Mouse (Mus musculus) midbrain, embryonic 14.5 days (tissue): ENCODE data around the gene 4932438A13Rik. TPM values are rescaled to one million over a fixed set of nuclear protein-coding genes. Genes with fewer than 3 reads are reported as not detected.

ENCODE experiments used
- ATAC-seq: fragments of 200-750 bp; cut with Nextera tagmentation; 2 replicates; pipeline ENCODE4 v1.8.0; 2017; ENCODE audit warnings: moderate number of reproducible peaks, moderate library complexity; ENCODE audit not compliant: low FRiP score, low TSS enrichment
- DNase-seq: peaks from one replicate; pipeline ENCODE4 v3.0.0-alpha.2; 2015
- H3K27ac ChIP-seq: fragments of 300-500 bp; sonication (generic); replicated peaks from 2 replicates; pipeline ENCODE4 v1.5.1; 2014; ENCODE audit warnings: mild to moderate bottlenecking, low read depth, low read length, moderate library complexity
- H3K27me3 ChIP-seq: fragments of 300-500 bp; sonication (generic); 2 replicates; pipeline ENCODE4 v1.6.1; 2014; ENCODE audit warnings: low read length, control low read depth, mixed read lengths; ENCODE audit not compliant: control insufficient read depth, insufficient read depth
- H3K36me3 ChIP-seq: fragments of 300-500 bp; sonication (generic); 2 replicates; pipeline ENCODE4 v1.6.1; 2014; ENCODE audit warnings: low read length, control low read depth; ENCODE audit not compliant: control insufficient read depth, insufficient read depth
- H3K4me1 ChIP-seq: fragments of 300-500 bp; sonication (generic); 2 replicates; pipeline ENCODE4 v1.6.1; 2014; ENCODE audit warnings: mild to moderate bottlenecking, antibody characterized with exemption, low read length, control low read depth; ENCODE audit not compliant: control insufficient read depth, insufficient read depth
- H3K4me2 ChIP-seq: fragments of 300-500 bp; sonication (generic); 2 replicates; pipeline ENCODE4 v1.6.1; 2014; ENCODE audit warnings: mild to moderate bottlenecking, low read length, moderate library complexity
- H3K4me3 ChIP-seq: fragments of 300-500 bp; sonication (generic); replicated peaks from 2 replicates; pipeline ENCODE4 v1.5.1; 2014; ENCODE audit warnings: low read depth, low read length
- H3K9ac ChIP-seq: fragments of 300-500 bp; sonication (generic); replicated peaks from 2 replicates; pipeline ENCODE4 v1.6.1; 2014; ENCODE audit warnings: mild to moderate bottlenecking, low read length, moderate library complexity
- H3K9me3 ChIP-seq: fragments of 300-500 bp; sonication (generic); 2 replicates; pipeline ENCODE4 v1.6.1; 2016; ENCODE audit warnings: low read length, control low read depth, mixed read lengths; ENCODE audit not compliant: control insufficient read depth
- WGBS: fragments of 180-500 bp; shearing (Covaris S2); extraction: QIAGEN DNeasy Blood & Tissue Kit; methylation state at CpG from one replicate; pipeline ENCODE4 v1.1.7; 2014; 5-methylcytosine and 5-hydroxymethylcytosine counted together
- polyA plus RNA-seq: library from polyadenylated mRNA; unstranded; fragments of >200 nt; fragmentation: Nextera tagmentation; extraction: Ambion mirVana; gene quantifications from 2 replicates; pipeline ENCODE4 v1.2.1, GENCODE M21; 2014

Gene 4932438A13Rik
- polyA plus RNA-seq, 1 experiment from 2014 or later: 107 TPM

- WGBS: 95% methylated on average over 2 of the region's 2 CpGs
Observed at GRCm38 (mm10) chr3:36834832-36835231, 28.1 kb upstream of the 4932438A13Rik start.

GRCm38 (mm10) chr3:36835525-36836203 is 27.2 kb upstream of the 4932438A13Rik start:
- ATAC-seq (peak; percentile 35; the same call in 1 of the 2 replicates), DNase-seq (peak; percentile 65)
- H3K36me3 ChIP-seq: no peaks in the 10 kb centered on the region
- no peak overlapping the region for H3K9ac ChIP-seq
- WGBS: 27% methylated on average over 18 of the region's 18 CpGs
- H3K27ac ChIP-seq: no peak overlapping the region; the same call in 1 of the 2 replicates
- H3K4me2 ChIP-seq: peak overlapping the region; percentile 15
- no peaks in the 10 kb centered on the region for H3K9me3 ChIP-seq
- H3K4me1 ChIP-seq: 0 out of 2 replicates have a peak, but pooled peaks cover 3% of the 10 kb centered on the region
- no peaks in the 10 kb centered on the region for H3K27me3 ChIP-seq
- no peak overlapping the region for H3K4me3 ChIP-seq

More at GRCm38 (mm10) chr3:36834832-36835231, 28.1 kb upstream of the 4932438A13Rik start:
- no peaks in the 10 kb centered on the region for H3K9me3 ChIP-seq
- 0 out of 2 replicates have a peak, but pooled peaks cover 3% of the 10 kb centered on the region for H3K4me1 ChIP-seq
- H3K27ac ChIP-seq: no peak overlapping the region
- H3K36me3 ChIP-seq: no peaks in the 10 kb centered on the region
- no peaks in the 10 kb centered on the region for H3K27me3 ChIP-seq
- DNase-seq: no peak
- H3K9ac ChIP-seq: no peak overlapping the region
- ATAC-seq: no peak
- no peak overlapping the region for H3K4me2 ChIP-seq
- H3K4me3 ChIP-seq: no peak overlapping the region

GRCm38 (mm10) chr3:36836833-36837232 is 26.1 kb upstream of the 4932438A13Rik start:
- no peaks in the 10 kb centered on the region for H3K9me3 ChIP-seq
- no peak overlapping the region for H3K27ac ChIP-seq
- no peak overlapping the region for H3K9ac ChIP-seq
- no peaks in the 10 kb centered on the region for H3K36me3 ChIP-seq
- no peaks in the 10 kb centered on the region for H3K27me3 ChIP-seq
- WGBS: 89% methylated on average over 7 of the region's 7 CpGs
- DNase-seq (no peak), ATAC-seq (no peak)
- H3K4me2 ChIP-seq: no peak overlapping the region
- 0 out of 2 replicates have a peak, but pooled peaks cover 3% of the 10 kb centered on the region for H3K4me1 ChIP-seq
- no peak overlapping the region for H3K4me3 ChIP-seq

DNA sequence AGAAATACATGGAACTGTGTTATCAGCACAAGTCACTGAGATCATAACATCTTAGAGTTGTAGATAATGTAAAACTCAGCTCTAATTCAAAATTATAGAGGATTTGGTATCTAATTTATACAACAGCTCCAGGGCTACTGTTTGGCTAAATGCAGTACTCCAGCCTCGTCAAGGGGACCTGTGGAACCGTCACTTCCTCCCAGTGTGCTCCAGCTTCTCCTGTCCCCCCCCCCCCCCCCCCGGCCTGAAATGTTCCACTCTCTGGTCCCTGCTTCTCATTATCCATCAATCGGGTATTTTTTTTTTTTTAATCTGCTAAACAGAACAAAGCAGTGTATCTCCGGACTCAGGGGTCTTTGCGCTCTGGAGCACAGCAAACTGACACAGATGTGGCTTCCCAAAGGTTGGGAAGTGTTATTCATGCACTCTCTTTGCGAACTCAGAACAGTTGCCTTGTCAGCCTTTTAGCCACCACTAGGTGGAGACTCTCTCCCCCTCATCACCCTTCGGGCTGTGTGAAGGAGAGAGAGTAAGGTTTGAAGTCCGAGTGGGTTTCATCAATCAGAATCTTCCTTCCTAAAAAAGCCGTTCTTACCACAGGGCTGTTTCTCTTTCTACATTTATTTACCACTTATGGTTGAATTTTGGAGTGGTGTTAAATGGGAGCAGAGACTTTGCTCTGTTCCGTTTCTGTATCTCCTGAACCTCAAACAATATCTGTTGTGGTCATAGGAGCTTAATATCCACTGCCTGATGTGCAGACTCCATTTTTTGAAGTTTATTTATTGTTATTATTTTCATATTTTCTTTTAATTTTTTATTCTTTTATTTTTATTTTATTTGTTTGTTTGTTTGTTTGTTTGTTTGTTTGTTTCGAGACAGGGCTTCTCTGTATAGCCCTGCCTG is 22.0 kb upstream of the 4932438A13Rik start:
- no peak overlapping the region for H3K27ac ChIP-seq
- H3K4me1 ChIP-seq: 0 out of 2 replicates have a peak, but pooled peaks cover 2% of the 10 kb centered on the region
- no peak overlapping the region for H3K4me3 ChIP-seq
- no peak overlapping the region for H3K9ac ChIP-seq
- peak; percentile 85 for DNase-seq
- 22% methylated on average over 12 of the region's 12 CpGs for WGBS
- H3K9me3 ChIP-seq: no peaks in the 10 kb centered on the region
- H3K27me3 ChIP-seq: no peaks in the 10 kb centered on the region
- no peaks in the 10 kb centered on the region for H3K36me3 ChIP-seq
- H3K4me2 ChIP-seq: 0 out of 2 replicates have a peak overlapping the region, but pooled peaks have one; percentile 2
- peak; percentile 80 for ATAC-seq

DNA sequence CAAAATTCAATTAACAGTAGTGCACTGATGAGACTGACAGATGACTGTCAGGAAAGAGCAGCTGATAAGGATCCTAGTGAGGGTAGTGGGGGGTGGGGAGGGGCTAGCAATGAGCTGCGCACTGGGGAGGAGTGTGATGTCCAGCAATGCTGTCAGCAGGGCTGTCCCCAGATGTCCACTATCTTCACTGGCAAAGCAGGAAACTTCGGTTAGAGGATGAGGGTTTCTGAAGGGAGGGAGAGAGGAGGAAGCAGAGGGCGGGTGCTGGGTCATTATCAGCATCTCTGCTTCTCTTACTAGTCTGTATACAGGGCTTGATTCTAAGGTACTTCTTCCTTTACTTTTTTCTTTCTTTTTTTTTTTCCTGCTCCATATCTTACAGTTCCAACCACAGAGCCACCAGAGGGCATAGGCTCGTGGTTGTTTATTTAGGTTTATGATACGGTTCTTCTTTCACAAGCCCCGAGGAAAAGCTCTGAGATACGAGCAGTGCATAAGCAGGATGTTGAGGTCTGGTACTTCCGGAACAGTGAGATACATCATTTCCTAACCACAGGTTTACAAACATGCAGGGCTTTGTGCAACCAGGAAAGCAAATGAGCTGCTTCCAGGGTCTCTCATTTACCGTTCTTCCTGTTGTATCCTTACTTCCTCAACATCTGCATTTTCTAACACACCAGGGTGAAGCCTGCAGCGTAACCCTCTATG is 9.0 kb upstream of the 4932438A13Rik start:
- no peak overlapping the region for H3K4me2 ChIP-seq
- H3K27me3 ChIP-seq: no peaks in the 10 kb centered on the region
- 78% methylated on average over 10 of the region's 10 CpGs for WGBS
- H3K9me3 ChIP-seq: no peaks in the 10 kb centered on the region
- no peak overlapping the region for H3K4me3 ChIP-seq
- no peak for ATAC-seq
- H3K36me3 ChIP-seq: no peaks in the 10 kb centered on the region
- no peak overlapping the region for H3K9ac ChIP-seq
- no peak for DNase-seq
- H3K4me1 ChIP-seq: no peaks in the 10 kb centered on the region
- H3K27ac ChIP-seq: no peak overlapping the region

DNA sequence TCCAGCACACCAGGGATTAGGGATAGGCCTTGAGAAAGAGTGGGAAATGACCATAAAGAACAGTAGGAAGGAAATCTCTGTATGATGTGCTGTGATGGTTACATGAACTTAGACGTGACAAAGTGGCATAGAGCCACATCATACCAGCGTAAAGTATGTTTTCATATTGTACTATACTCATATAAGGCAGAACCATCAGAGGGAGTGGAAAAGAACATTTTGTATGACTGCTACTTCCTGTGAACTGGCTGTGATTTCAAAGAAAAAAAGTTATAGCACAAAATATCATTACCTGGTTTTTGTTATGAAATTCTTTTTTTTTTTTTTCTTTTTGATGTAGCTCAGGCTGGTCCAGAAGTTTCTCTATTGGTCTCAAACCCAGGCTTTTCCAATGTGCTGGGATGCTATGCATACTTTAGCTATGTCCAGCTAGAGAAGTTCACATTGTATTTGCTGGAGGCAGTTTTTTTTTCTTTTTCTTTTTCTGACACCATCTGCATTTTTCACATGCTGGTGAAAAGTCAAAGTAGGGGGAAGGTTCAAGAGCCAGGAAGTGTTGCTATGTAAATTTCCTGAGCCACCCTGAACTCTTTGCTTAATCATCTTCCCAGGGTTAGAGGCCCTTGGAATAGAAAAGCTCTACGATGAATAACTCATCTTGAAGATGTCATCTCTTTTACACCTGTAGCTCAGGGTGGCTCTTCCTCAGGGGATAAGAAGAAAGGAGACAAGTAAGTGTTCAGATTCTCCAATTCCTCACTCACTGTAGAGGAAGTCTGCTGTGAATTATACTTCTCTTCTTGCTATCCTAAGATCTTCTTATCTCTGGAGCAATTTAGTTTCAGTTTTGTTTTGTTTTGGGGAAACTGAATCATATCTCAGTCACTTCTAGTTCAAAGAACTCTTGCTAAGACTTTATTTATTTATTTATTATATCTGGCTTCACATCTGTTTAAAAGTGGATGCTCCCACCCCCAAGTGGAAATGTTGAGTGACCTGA is 1.2 kb upstream of the 4932438A13Rik start:
- ATAC-seq: no peak
- H3K36me3 ChIP-seq: peaks cover 10% of the 10 kb centered on the region
- no peak overlapping the region for H3K9ac ChIP-seq
- WGBS: 95% methylated on average over 3 of the region's 3 CpGs
- no peak overlapping the region for H3K27ac ChIP-seq
- no peaks in the 10 kb centered on the region for H3K9me3 ChIP-seq
- H3K4me3 ChIP-seq: no peak overlapping the region
- no peak for DNase-seq
- peaks cover 6% of the 10 kb centered on the region; the same call in 1 of the 2 replicates for H3K4me1 ChIP-seq
- H3K4me2 ChIP-seq: no peak overlapping the region
- no peaks in the 10 kb centered on the region for H3K27me3 ChIP-seq

DNA sequence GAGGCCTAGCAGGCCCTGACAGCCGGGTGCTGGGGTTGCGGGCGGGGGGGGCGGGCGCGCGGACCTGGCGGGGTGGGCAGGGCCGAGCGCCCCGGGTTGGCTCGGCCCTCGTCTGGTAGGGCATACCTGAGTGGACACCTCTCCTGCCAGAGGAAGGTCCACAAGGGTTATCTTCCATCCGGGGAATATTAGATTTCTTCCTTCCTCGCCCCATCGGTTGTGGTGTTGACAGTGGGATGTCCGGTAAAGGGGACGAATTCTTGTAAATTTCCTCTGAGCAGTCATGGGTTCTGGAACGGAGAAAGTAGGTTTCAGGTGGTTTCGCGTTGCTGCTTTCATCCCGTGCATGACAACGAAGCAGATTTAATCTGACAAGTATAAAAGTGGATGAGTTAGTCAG is 523 bp downstream of the 4932438A13Rik start:
- H3K27ac ChIP-seq: peak overlapping the region; percentile 72; the same call in 1 of the 2 replicates
- DNase-seq: no peak

More for the DNA sequence above, 523 bp downstream of the 4932438A13Rik start:
- Histone ChIP-seq H3K4me2 (peak overlapping the region; percentile 73), H3K36me3 (peaks cover 16% of the 10 kb centered on the region), H3K9ac (peak overlapping the region; percentile 83), H3K27me3 (no peaks in the 10 kb centered on the region), H3K4me1 (peaks cover 6% of the 10 kb centered on the region; the same call in 1 of the 2 replicates), H3K4me3 (peak overlapping the region; percentile 74), H3K9me3 (no peaks in the 10 kb centered on the region)
- ATAC-seq: peak; percentile 55
- 4% methylated on average over 22 of the region's 23 CpGs for whole genome bisulfite sequencing
